Mouse (Mus musculus) spleen, adult 2 months (tissue): Measurements from ENCODE around the gene Cdan1.

ENCODE experiments used
- CTCF ChIP-seq: fragments of 200-500 bp; IDR thresholded peaks from 2 replicates; pipeline ENCODE4 v1.5.1; 2011; ENCODE audit warnings: mild to moderate bottlenecking, inconsistent platforms; ENCODE audit not compliant: insufficient read depth, insufficient read length, insufficient replicate concordance; ENCODE audit errors: extremely low read depth
- POLR2A ChIP-seq: fragments of 200-500 bp; IDR thresholded peaks from 2 replicates; pipeline ENCODE4 v1.6.1; 2011; ENCODE audit warnings: low read depth, low read length, inconsistent platforms

DNA sequence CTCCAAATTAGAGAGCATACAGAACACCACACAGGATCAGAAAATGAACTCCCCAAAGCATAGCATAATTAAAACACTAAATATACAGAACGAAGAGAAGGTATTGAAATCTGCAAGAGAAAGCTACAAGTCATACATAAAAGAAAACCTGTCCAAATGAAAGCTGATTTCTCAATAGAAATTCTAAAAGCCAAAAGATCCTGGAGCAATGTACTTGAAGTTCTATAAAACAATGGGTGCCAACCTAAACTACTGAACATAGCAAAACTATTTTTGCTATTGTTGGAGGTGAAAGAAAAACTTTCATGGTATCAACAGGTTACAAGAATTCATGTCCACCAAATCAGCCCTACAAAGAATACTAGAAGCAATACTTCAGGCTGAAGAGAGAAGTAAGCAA is 8.7 kb downstream of the Cdan1 start:
- TF ChIP-seq POLR2A (no peak), CTCF (no peak)
